Mouse (Mus musculus) ES-Bruce4 (cell line): Measurements from ENCODE around the gene Slc5a4b. TPM values are rescaled to one million over a fixed set of nuclear protein-coding genes. Genes with fewer than 3 reads are reported as not detected.
A peak's percentile ranks its signal among the peaks of the same experiment; 100 is the strongest.

Source experiments
- H3K27ac ChIP-seq: 2 replicates; pipeline ENCODE4 v1.5.1; 2012; ENCODE audit warnings: low read length, inconsistent platforms; ENCODE audit not compliant: insufficient read depth
- H3K27me3 ChIP-seq: 2 replicates; pipeline ENCODE4 v1.6.1; 2012; ENCODE audit warnings: mild to moderate bottlenecking, low read length, inconsistent platforms; ENCODE audit not compliant: control insufficient read depth, poor library complexity, insufficient read depth, severe bottlenecking
- H3K36me3 ChIP-seq: 2 replicates; pipeline ENCODE4 v1.6.1; 2012; ENCODE audit warnings: inconsistent platforms, mild to moderate bottlenecking, low read length, moderate library complexity; ENCODE audit not compliant: control insufficient read depth, poor library complexity, insufficient read depth, severe bottlenecking
- H3K4me1 ChIP-seq: one replicate; pipeline ENCODE4 v1.8.1; 2011; ENCODE audit warnings: low read length; ENCODE audit not compliant: control insufficient read depth, insufficient read depth
- H3K4me3 ChIP-seq: 2 replicates; pipeline ENCODE4 v1.5.1; 2011; ENCODE audit warnings: low read depth, mild to moderate bottlenecking, low read length
- H3K9ac ChIP-seq: 2 replicates; pipeline ENCODE4 v1.6.1; 2012; ENCODE audit warnings: low read depth, mild to moderate bottlenecking, inconsistent platforms; ENCODE audit not compliant: poor library complexity, severe bottlenecking
- H3K9me3 ChIP-seq: replicated peaks from 2 replicates; pipeline ENCODE4 v1.6.1; 2012; ENCODE audit warnings: mild to moderate bottlenecking, low read length, inconsistent platforms; ENCODE audit not compliant: control insufficient read depth, poor library complexity, insufficient read depth, severe bottlenecking
- CTCF ChIP-seq: IDR thresholded peaks from one replicate; pipeline ENCODE4 v1.8.1; 2011; ENCODE audit warnings: low read depth, low read length
- EP300 ChIP-seq: IDR thresholded peaks from 2 replicates; pipeline ENCODE4 v1.6.1; 2011; ENCODE audit warnings: low read depth, low read length; ENCODE audit not compliant: insufficient read depth
- POLR2A ChIP-seq: IDR thresholded peaks from one replicate; pipeline ENCODE4 v1.8.1; 2011; ENCODE audit warnings: low read length; ENCODE audit not compliant: insufficient read depth
- polyA plus RNA-seq: library from polyadenylated mRNA; stranded (reverse); fragments of >200 nt; gene quantifications from 2 replicates; pipeline ENCODE4 v1.2.4, GENCODE M21; 2011; ENCODE audit warnings: low read depth; ENCODE audit not compliant: missing spikeins, insufficient read depth, insufficient read length

Slc5a4b gene
- polyA plus RNA-seq, 1 experiment: not detected

DNA sequence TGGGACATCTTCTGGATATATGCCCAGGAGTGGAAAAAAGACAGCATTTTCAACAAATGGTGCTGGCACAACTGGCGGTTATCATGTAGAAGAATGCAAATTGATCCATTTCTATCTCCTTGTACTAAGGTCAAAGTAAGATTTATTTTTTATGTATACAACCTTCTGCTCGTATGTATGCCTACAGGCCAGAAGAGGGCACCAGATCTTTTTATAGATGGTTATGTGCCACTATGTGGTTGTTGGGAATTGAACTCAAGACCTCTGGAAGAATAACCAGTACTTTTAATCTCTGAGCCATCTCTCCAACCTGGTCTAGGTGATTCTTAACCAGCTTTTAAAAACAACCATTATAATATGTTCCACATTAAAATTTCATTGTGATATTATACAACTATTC is 25.6 kb upstream of the Slc5a4b start:
- H3K27me3 ChIP-seq: no peaks in the 10 kb centered on the region
- no peak overlapping the region for H3K4me3 ChIP-seq
- no peaks in the 10 kb centered on the region for H3K36me3 ChIP-seq
- H3K9me3 ChIP-seq: no peaks in the 10 kb centered on the region
- TF ChIP-seq POLR2A: no peak
- TF ChIP-seq EP300: no peak
- no peak for TF ChIP-seq CTCF
- H3K9ac ChIP-seq: no peak overlapping the region
- no peaks in the 10 kb centered on the region for H3K4me1 ChIP-seq
- no peak overlapping the region for H3K27ac ChIP-seq

DNA sequence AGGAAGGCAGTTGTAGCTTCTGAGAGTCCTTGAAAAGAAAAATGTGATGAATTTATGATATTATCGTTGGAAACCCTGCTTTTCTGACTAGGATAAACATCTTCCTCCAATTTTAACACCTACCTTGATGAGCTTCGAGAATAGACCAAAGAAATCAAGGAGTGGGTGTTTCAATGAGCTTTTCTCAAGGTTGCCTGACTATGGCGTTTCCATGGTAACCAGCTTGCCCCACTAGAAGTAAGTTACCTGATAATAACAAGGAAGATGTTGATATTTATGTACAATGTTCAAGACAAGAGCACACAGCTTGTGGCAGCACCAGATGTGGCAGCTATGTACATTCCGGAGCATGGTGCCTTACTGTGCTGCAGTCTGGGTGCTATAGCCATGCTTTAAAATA is 21.7 kb upstream of the Slc5a4b start:
- Histone ChIP-seq H3K27ac (no peak overlapping the region), H3K4me1 (no peaks in the 10 kb centered on the region), H3K36me3 (no peaks in the 10 kb centered on the region), H3K9ac (no peak overlapping the region), H3K4me3 (no peak overlapping the region), H3K9me3 (no peaks in the 10 kb centered on the region), H3K27me3 (no peaks in the 10 kb centered on the region)
- TF ChIP-seq POLR2A (no peak), CTCF (no peak), EP300 (no peak)

GRCm38 (mm10) chr10:76121495-76121894 is 10.7 kb upstream of the Slc5a4b start:
- Histone ChIP-seq H3K9me3 (no peaks in the 10 kb centered on the region), H3K4me3 (no peak overlapping the region), H3K4me1 (no peaks in the 10 kb centered on the region), H3K27me3 (no peaks in the 10 kb centered on the region), H3K36me3 (no peaks in the 10 kb centered on the region), H3K27ac (no peak overlapping the region), H3K9ac (no peak overlapping the region)
- no peak for TF ChIP-seq POLR2A
- no peak for TF ChIP-seq EP300
- TF ChIP-seq CTCF: no peak

GRCm38 (mm10) chr10:76120124-76120711 is 9.5 kb upstream of the Slc5a4b start:
- H3K9me3 ChIP-seq: no peaks in the 10 kb centered on the region
- H3K4me3 ChIP-seq: no peak overlapping the region
- TF ChIP-seq POLR2A: no peak
- TF ChIP-seq EP300: no peak
- no peak for TF ChIP-seq CTCF
- no peak overlapping the region for H3K27ac ChIP-seq
- H3K9ac ChIP-seq: no peak overlapping the region
- H3K27me3 ChIP-seq: no peaks in the 10 kb centered on the region
- no peaks in the 10 kb centered on the region for H3K36me3 ChIP-seq
- no peaks in the 10 kb centered on the region for H3K4me1 ChIP-seq

GRCm38 (mm10) chr10:76118741-76119140 is 8.0 kb upstream of the Slc5a4b start:
- H3K4me1 ChIP-seq: no peaks in the 10 kb centered on the region

DNA sequence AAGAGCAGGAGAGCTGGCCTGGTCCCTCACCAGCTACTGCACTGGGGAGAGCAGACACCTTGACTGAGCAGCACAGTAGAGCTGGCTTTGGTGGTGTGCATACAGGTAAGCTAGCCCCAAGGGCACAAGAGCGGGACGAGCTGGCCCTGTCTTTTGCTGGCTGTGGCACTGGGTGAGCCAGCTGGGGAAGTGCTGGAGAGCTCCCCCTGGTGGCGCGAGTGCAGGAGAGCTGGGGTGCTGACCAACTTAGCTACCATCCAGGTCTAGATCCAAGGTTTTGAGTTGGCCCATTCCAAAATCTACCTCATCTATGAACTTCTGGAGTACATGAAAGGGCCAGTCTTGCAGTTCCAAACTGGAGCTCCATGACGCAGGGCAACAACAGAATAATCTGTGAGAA is 7.2 kb upstream of the Slc5a4b start:
- no peak overlapping the region for H3K9ac ChIP-seq
- TF ChIP-seq EP300: no peak
- TF ChIP-seq CTCF: peak; percentile 91
- TF ChIP-seq POLR2A: no peak
- no peaks in the 10 kb centered on the region for H3K27me3 ChIP-seq
- H3K4me1 ChIP-seq: no peaks in the 10 kb centered on the region
- no peaks in the 10 kb centered on the region for H3K36me3 ChIP-seq
- no peaks in the 10 kb centered on the region for H3K9me3 ChIP-seq
- no peak overlapping the region for H3K27ac ChIP-seq
- H3K4me3 ChIP-seq: peak overlapping the region; percentile 1; the same call in 1 of the 2 replicates

More at GRCm38 (mm10) chr10:76118741-76119140, 8.0 kb upstream of the Slc5a4b start:
- Histone ChIP-seq H3K4me3 (no peak overlapping the region), H3K27ac (no peak overlapping the region), H3K9ac (no peak overlapping the region), H3K36me3 (no peaks in the 10 kb centered on the region), H3K27me3 (no peaks in the 10 kb centered on the region), H3K9me3 (no peaks in the 10 kb centered on the region)
- TF ChIP-seq POLR2A: no peak
- TF ChIP-seq CTCF: peak; percentile 13
- TF ChIP-seq EP300: no peak
